Mouse (Mus musculus) T-helper 17 cell (primary cell): Measurements from ENCODE around the gene Olfr569.

Experiments used
- in situ Hi-C, 2 experiments: fragments of 300-600 bp; cut with MboI, MseI; formaldehyde crosslinking; loops; 1 replicate in 1 of 2; 2 replicates in 1 of 2; pipeline ENCODE4 v1.15.1; 2025; ENCODE audit warnings: high pct_unique_total_duplicates in 2 of 2

Olfr569 gene

GRCm38 (mm10) chr7:102890782-102891181 is at the start of gene Olfr569:
TSS of gene Olfr569 (minus strand) at chr7:102890882.
- in situ Hi-C loops = no loop called here

- in situ Hi-C loops = loop anchor here (10.0 kb wide), 2 partner anchors 222 to 262 kb away; partner anchors contain the start of genes Olfr556 (in 1 of the 2) and Olfr558 (in 1 of the 2)
Observed at GRCm38 (mm10) chr7:102927105-102927504, 36.4 kb upstream of the Olfr569 start.

GRCm38 (mm10) chr7:102924109-102924508 is 33.4 kb upstream of the Olfr569 start, which contains the start of gene Olfr572:
TSS of gene Olfr572 (plus strand) at chr7:102924409.
- in situ Hi-C loops = loop anchor here (5.0 to 10.0 kb wide), 3 partner anchors 219 to 417 kb away; partner anchors contain the start of genes Olfr556 (in 1 of the 2) and Olfr558 (in 1 of the 2)

GRCm38 (mm10) chr7:102919632-102920031 is 28.9 kb upstream of the Olfr569 start:
- in situ Hi-C loops = loop anchor here (5.0 to 10.0 kb wide), 4 partner anchors 215 to 412 kb away; partner anchors contain the start of genes Olfr556 (in 1 of the 2) and Olfr558 (in 1 of the 2)

DNA sequence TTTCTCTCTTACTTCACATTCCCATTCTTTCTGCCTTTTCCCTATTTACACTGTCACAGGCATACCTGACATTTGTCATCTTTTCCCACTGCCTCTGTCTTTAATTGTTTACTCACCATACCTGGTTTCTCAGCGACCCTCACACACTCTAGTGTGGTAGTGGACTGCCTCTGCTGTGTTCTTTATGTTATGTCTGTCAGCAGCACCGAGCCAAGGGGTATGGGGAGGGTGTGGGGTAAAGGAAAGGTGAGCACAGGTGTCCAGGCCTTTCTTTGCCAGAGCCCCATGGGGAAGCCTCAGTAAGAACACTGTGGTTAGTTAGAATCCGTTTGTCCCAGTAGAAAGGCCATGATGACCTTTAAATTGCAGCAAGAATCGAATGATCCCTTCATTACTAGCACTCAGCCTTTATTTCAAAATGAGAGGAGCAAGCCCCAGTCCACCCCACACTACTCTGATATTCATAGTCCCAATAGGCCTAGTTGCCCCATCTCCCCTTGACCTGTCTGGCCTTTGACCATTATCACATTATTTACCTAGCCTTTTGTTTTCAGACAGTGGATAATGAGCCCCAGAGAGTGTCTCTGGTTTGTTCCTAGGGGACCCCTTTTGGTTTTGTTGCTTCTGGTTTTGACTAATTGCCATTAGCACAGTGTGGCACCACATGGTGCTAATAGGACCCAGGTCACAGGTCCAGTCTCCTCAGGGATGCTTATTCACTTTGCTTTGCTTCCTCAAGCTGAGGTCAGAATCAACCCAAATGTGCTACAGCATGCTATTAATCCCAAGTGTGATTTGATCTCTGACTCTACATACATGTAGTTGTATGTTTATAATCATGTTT is 26.6 kb upstream of the Olfr569 start, which contains the start of gene Olfr571:
TSS of gene Olfr571 (minus strand) at position 505 of the 844 bp plus-strand sequence.
- in situ Hi-C loops = loop anchor here in 1 of 2 experiments (5.0 kb wide), 1 partner anchor 405 kb away; no protein-coding TSS in a partner anchor

GRCm38 (mm10) chr7:102916405-102916804 is 25.7 kb upstream of the Olfr569 start:
- in situ Hi-C loops = loop anchor here in 1 of 2 experiments (5.0 kb wide), 1 partner anchor 404 kb away; no protein-coding TSS in a partner anchor

DNA sequence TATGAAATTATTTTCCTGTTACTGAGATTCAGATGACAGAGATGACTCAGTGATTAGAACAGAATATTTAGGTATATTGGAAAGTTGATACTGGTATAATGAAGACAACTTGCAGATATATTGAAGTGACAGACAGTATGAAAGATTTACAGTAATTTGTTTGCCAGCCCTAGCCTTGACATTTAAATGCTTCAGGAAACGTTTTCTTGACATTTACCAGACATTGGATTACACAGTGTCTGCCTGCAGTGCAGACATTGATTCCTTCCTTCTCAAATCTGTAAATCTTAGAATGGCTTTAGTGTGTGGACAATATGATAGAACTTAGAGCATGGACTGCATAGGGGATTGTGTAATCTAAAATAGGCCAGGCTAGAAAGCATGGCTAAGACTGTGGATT is 24.6 kb upstream of the Olfr569 start:
- in situ Hi-C loops = loop anchor here in 1 of 2 experiments (5.0 kb wide), 1 partner anchor 403 kb away; no protein-coding TSS in a partner anchor

- in situ Hi-C loops = no loop called here
Observed at GRCm38 (mm10) chr7:102876822-102877221, 13.9 kb downstream of the Olfr569 start, which contains the start of gene Olfr568. TSS of gene Olfr568 (plus strand) at chr7:102877122.

- in situ Hi-C loops = no loop called here
Observed at GRCm38 (mm10) chr7:102858665-102859064, 32.0 kb downstream of the Olfr569 start, which contains the start of gene Olfr566. TSS of gene Olfr566 (minus strand) at chr7:102858765.

DNA sequence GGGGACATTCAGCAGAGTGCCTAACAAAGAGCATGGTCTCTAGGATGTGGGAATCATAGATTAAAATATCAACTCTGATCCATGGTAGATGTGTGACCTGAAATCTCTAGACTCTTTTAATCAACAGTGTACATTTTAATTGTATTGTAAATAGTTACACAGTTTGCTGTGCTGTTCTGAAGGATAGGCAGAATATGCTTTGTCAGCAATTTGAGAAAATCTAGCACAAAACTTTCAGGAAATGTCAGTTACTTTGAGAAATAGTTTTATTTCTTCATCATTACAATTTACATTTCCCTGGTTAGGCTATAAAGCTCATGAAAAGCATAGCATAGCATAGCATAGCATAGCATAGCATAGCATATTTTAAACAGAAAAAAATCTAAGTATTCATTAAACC is 34.9 kb downstream of the Olfr569 start:
- in situ Hi-C loops = no loop called here
